Mouse (Mus musculus) kidney, embryonic 15.5 days (tissue): Measurements from ENCODE around the gene Amer2. TPM values are rescaled to one million over a fixed set of nuclear protein-coding genes. Genes with fewer than 3 reads are reported as not detected.

Experiments
- ATAC-seq: fragments of 200-750 bp; cut with Nextera tagmentation; replicated peaks from 2 replicates; pipeline ENCODE4 v1.8.0; 2017; ENCODE audit warnings: moderate TSS enrichment; ENCODE audit not compliant: low FRiP score
- H3K27ac ChIP-seq: fragments of 300-500 bp; sonication (generic); 2 replicates; pipeline ENCODE4 v1.5.1; 2015; ENCODE audit warnings: mild to moderate bottlenecking, inconsistent platforms
- H3K27me3 ChIP-seq: fragments of 300-500 bp; sonication (generic); 2 replicates; pipeline ENCODE4 v1.6.1; 2015; ENCODE audit warnings: inconsistent platforms
- H3K36me3 ChIP-seq: fragments of 300-500 bp; sonication (generic); 2 replicates; pipeline ENCODE4 v1.6.1; 2015; ENCODE audit warnings: inconsistent platforms
- H3K4me1 ChIP-seq: fragments of 300-500 bp; sonication (generic); 2 replicates; pipeline ENCODE4 v1.6.1; 2015; ENCODE audit warnings: inconsistent platforms
- H3K4me2 ChIP-seq: fragments of 300-500 bp; sonication (generic); 2 replicates; pipeline ENCODE4 v1.6.1; 2015; ENCODE audit warnings: moderate library complexity, mild to moderate bottlenecking, inconsistent platforms
- H3K4me3 ChIP-seq: fragments of 300-500 bp; sonication (generic); replicated peaks from 2 replicates; pipeline ENCODE4 v1.5.1; 2015; ENCODE audit warnings: mild to moderate bottlenecking, inconsistent platforms
- H3K9ac ChIP-seq: fragments of 300-500 bp; sonication (generic); 2 replicates; pipeline ENCODE4 v1.6.1; 2015; ENCODE audit warnings: mild to moderate bottlenecking, inconsistent platforms
- H3K9me3 ChIP-seq: fragments of 300-500 bp; sonication (generic); replicated peaks from 2 replicates; pipeline ENCODE4 v1.6.1; 2016; ENCODE audit warnings: inconsistent platforms
- WGBS: fragments of 180-500 bp; shearing (Covaris S2); methylation state at CpG from one replicate; pipeline ENCODE4 v1.1.7; 2015; ENCODE audit warnings: mixed read lengths; 5-methylcytosine and 5-hydroxymethylcytosine counted together
- polyA plus RNA-seq: library from polyadenylated mRNA; unstranded; fragments of >200 nt; fragmentation: Nextera tagmentation; extraction: Ambion mirVana; gene quantifications from 2 replicates; pipeline ENCODE4 v1.2.1, GENCODE M21; 2015

The Amer2 gene
- polyA plus RNA-seq, 1 experiment from 2014 or later: 2.6 TPM

DNA sequence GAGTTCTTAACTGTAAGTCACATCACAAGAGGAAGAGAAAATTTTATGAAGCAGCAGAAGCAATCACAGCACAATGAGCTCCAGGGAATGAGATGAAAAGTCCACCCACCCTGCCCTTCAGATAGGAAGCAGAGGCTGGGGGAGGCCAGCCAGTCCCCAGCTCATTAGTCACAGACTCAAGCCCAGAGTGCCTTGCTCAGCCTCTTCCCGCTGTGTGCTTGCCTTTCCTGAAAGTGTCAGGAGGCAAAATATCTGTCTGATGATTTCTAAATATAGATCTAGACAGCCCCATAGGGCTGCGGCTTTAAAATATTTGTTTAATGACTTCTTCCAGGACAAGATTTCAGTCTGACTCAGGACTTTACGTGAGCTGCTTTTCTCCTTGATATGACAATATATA is 54.8 kb downstream of the Amer2 start:
- ATAC-seq: no peak
- Histone ChIP-seq H3K27me3 (no peaks in the 10 kb centered on the region), H3K4me2 (no peak overlapping the region), H3K4me3 (no peak overlapping the region), H3K36me3 (no peaks in the 10 kb centered on the region), H3K9ac (no peak overlapping the region), H3K4me1 (peaks cover 22% of the 10 kb centered on the region), H3K9me3 (no peaks in the 10 kb centered on the region), H3K27ac (no peak overlapping the region)
- WGBS: 24% methylated on average over 3 of the region's 3 CpGs

DNA sequence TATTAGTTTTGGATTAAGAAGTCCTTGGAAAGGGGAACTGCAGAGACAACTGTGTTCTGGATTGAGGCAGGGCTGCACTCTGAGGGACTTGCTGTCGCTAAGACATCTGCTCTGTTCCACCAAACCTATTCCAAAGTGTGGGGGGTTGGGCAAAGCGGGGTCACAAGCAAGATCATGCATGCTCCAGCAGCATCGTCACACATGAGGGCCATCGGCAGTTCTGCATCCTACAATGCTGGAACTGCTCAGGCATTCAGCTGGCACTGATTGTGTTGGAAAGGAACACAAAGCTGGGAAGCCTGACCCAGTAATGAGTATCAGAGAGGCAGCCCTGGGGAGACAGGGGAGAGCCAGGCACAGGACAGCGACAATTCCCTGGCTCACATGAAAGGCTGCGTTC is 56.5 kb downstream of the Amer2 start:
- no peak overlapping the region for H3K4me3 ChIP-seq
- no peak overlapping the region for H3K4me2 ChIP-seq
- no peaks in the 10 kb centered on the region for H3K36me3 ChIP-seq
- 41% methylated on average over 6 of the region's 6 CpGs for WGBS
- no peaks in the 10 kb centered on the region for H3K27me3 ChIP-seq
- no peak overlapping the region for H3K9ac ChIP-seq
- peak overlapping the region; percentile 19; the same call in 1 of the 2 replicates for H3K27ac ChIP-seq
- H3K4me1 ChIP-seq: peaks cover 22% of the 10 kb centered on the region
- H3K9me3 ChIP-seq: no peaks in the 10 kb centered on the region
- peak; percentile 85 for ATAC-seq

DNA sequence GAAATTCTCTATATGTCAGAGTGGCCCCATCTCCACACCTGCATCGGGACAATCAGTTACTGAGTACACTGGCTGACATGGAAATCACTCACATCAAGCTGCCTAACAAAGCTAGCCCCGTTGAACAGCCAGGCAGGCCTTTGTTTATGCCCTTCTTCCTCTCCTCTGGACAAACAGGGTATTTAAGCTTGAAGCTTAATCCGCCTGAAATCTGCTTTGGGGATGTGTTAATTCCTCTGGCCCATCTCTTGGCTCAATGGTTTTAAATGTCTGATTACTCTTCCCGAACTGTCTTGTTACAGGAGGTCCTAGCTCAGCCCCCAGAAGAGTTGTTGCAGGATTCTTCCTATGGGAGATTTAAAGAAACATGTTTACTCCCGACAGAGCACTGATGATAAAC is 58.5 kb downstream of the Amer2 start:
- Histone ChIP-seq H3K9me3 (no peaks in the 10 kb centered on the region), H3K27me3 (no peaks in the 10 kb centered on the region), H3K4me3 (no peak overlapping the region), H3K36me3 (no peaks in the 10 kb centered on the region), H3K4me1 (peaks cover 22% of the 10 kb centered on the region), H3K9ac (no peak overlapping the region), H3K27ac (no peak overlapping the region), H3K4me2 (no peak overlapping the region)
- WGBS: 65% methylated on average over 5 of the region's 5 CpGs
- ATAC-seq: no peak

DNA sequence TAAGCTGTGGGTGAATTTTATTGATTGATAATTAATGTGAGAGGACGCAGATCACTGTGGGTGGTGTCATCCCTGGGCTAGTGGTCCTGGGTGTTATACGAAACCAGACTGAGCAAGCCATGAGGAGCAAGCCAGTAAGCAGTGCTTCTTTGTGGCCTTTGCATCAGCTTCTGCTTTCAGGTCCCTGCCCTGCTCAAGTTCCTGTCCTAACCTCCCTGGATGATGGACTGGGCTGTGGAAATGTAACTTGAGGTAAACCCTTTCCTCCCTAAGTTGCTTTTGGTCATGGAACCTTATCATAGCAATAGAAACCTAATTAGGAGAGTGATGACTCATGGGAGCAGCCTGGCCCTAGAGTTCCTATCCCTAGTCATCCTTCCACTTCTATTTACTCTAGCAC is 59.1 kb downstream of the Amer2 start:
- no peaks in the 10 kb centered on the region for H3K36me3 ChIP-seq

DNA sequence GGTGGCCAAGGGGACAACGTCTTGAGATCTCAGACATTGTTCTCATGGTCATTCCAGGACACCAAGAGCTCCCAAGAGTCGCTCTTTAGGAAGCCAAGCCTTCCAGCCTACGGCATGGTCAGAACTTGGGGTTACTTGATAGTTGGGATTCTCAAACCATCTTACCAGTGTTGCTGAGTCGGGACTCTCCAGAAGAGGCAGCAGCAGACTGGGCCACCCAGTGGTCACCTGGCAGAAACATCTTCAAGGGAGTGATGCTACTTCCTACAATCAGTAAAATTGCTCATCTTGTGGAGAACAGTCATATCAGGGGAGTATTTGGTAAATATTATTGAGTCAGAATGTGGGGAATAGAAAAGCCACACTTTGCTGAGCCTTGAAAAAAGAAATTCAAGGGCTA is 62.5 kb downstream of the Amer2 start:
- H3K36me3 ChIP-seq: no peaks in the 10 kb centered on the region
- no peak overlapping the region for H3K27ac ChIP-seq
- 76% methylated on average over 4 of the region's 4 CpGs for WGBS
- 0 out of 2 replicates have a peak, but pooled peaks cover 5% of the 10 kb centered on the region for H3K27me3 ChIP-seq
- 0 out of 2 replicates have a peak, but pooled peaks cover 2% of the 10 kb centered on the region for H3K4me1 ChIP-seq
- no peak for ATAC-seq
- no peak overlapping the region for H3K4me3 ChIP-seq
- no peak overlapping the region for H3K4me2 ChIP-seq
- no peak overlapping the region for H3K9ac ChIP-seq
- H3K9me3 ChIP-seq: no peaks in the 10 kb centered on the region

More for the DNA sequence above, 59.1 kb downstream of the Amer2 start:
- Histone ChIP-seq H3K4me1 (peaks cover 22% of the 10 kb centered on the region), H3K9me3 (no peaks in the 10 kb centered on the region), H3K4me2 (no peak overlapping the region), H3K27me3 (0 out of 2 replicates have a peak, but pooled peaks cover 5% of the 10 kb centered on the region), H3K27ac (no peak overlapping the region), H3K9ac (no peak overlapping the region), H3K4me3 (no peak overlapping the region)
- ATAC-seq: no peak
- 69% methylated on average over 2 of the region's 2 CpGs for WGBS

DNA sequence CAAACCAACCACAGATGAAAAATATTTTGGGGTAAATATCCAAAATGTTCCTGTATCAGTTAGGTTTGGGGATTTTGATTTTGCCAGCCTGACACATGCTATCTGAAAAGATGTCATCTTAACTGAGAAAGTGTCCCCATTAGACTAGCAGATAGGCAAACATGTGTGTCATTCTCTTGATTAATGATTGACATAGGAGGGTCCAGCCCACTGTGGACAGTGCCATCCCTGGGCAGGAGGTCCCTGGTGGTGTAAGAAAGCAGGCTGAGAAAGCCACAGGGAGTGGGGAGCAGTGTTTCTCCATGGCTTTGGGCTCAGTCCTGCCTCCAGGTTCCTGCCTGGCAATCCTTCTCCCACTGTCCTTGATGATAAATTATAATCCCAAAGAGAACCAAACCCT is 63.3 kb downstream of the Amer2 start:
- Histone ChIP-seq H3K4me2 (no peak overlapping the region), H3K36me3 (no peaks in the 10 kb centered on the region), H3K27ac (no peak overlapping the region), H3K9me3 (no peaks in the 10 kb centered on the region), H3K4me3 (no peak overlapping the region), H3K4me1 (0 out of 2 replicates have a peak, but pooled peaks cover 2% of the 10 kb centered on the region), H3K27me3 (0 out of 2 replicates have a peak, but pooled peaks cover 5% of the 10 kb centered on the region), H3K9ac (no peak overlapping the region)
- no peak for ATAC-seq

Other genes starting within 250 kb of the Amer2 start
- 1.2 and 1.4 TPM in 2 replicates for gene Atp8a2, start 176.1 kb upstream of the Amer2 start, polyA plus RNA-seq
- not detected in 2 replicates for gene Nupl1, start 121.8 kb upstream of the Amer2 start, polyA plus RNA-seq
- gene Gm49336, start 121.8 kb upstream of the Amer2 start, polyA plus RNA-seq: 48.1 and 50.6 TPM in 2 replicates
- 28.4 and 30.8 TPM in 2 replicates for gene Mtmr6, start 108.0 kb upstream of the Amer2 start, polyA plus RNA-seq